Mouse (Mus musculus): ENCODE data around the gene Kif18b. TPM values are rescaled to one million over a fixed set of nuclear protein-coding genes. Genes with fewer than 3 reads are reported as not detected.

Kif18b gene
- polyA plus RNA-seq, 1 experiment from 2014 or later, result 8.9 TPM

DNA sequence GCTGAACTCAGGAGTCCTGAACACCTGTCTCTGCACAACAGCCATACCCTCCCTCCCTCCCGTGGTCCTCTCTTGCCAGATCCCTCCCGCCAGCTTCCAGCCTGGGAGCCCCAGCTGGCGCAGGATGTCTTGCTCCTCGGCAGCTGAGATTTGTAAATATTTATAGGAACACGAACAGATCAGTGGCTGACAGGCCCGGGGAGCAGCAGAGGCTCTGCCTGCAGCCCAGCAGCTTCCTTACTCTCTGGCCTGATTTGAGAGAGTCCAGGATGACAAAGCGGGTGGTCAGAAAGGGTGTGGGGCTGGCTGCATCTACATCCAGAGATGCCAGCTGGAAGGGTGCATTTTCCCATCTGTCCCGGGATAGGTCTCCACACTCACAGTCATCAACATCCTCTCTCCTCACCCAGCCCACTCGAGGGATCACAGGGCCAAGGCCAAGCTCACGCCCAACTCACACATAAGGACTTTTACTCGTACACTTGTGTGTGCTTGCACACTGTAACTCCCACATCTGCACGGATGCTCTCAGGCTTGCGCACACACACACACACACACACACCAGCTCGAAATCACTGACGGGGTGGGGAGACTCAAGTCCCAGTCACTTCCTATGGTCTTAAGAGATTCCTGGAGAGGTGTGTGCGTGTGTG is 32.2 kb upstream of the Kif18b start:
- Histone ChIP-seq H3K27ac (peak overlapping the region; percentile 82), H3K27me3 (replicated peaks) (0 out of 2 replicates have a peak, but pooled peaks cover 6% of the 10 kb centered on the region), H3K4me3 (replicated peaks) (no peak overlapping the region), H3K9ac (no peak overlapping the region; the same call in 1 of the 2 replicates), H3K36me3 (no peaks in the 10 kb centered on the region), H3K4me2 (replicated peaks) (peak overlapping the region; percentile 17; the same call in 1 of the 2 replicates), H3K9me3 (no peaks in the 10 kb centered on the region), H3K4me1 (replicated peaks) (peaks cover 37% of the 10 kb centered on the region)
- 29% methylated on average over 16 of the region's 16 CpGs for WGBS
- ATAC-seq, result peak; percentile 85

DNA sequence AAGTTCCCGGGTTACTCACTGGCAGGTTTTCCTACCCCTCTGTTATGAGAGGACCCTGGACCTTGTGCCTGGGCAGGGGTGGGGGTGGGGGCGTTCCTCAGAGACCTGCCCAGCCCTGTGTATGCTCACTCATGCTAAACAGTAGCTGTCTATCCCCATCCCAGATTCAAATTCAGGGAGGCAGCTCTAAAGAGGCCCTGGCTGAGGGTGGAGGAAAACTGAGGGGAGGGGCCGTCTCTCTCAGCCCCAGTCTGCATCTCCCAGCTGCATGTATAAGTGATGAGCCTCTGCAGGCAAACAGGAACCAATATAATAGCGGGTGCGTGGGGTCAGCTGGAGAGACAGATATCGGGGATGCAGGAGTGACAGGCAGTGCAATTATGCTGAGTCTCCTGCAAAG is 28.0 kb upstream of the Kif18b start:
- Histone ChIP-seq H3K4me3 (replicated peaks) (no peak overlapping the region), H3K27me3 (replicated peaks) (peaks cover 36% of the 10 kb centered on the region), H3K9me3 (no peaks in the 10 kb centered on the region), H3K36me3 (no peaks in the 10 kb centered on the region), H3K4me1 (replicated peaks) (peaks cover 36% of the 10 kb centered on the region), H3K9ac (no peak overlapping the region), H3K4me2 (replicated peaks) (no peak overlapping the region), H3K27ac (no peak overlapping the region)
- 26% methylated on average over 6 of the region's 6 CpGs for WGBS
- no peak for ATAC-seq

DNA sequence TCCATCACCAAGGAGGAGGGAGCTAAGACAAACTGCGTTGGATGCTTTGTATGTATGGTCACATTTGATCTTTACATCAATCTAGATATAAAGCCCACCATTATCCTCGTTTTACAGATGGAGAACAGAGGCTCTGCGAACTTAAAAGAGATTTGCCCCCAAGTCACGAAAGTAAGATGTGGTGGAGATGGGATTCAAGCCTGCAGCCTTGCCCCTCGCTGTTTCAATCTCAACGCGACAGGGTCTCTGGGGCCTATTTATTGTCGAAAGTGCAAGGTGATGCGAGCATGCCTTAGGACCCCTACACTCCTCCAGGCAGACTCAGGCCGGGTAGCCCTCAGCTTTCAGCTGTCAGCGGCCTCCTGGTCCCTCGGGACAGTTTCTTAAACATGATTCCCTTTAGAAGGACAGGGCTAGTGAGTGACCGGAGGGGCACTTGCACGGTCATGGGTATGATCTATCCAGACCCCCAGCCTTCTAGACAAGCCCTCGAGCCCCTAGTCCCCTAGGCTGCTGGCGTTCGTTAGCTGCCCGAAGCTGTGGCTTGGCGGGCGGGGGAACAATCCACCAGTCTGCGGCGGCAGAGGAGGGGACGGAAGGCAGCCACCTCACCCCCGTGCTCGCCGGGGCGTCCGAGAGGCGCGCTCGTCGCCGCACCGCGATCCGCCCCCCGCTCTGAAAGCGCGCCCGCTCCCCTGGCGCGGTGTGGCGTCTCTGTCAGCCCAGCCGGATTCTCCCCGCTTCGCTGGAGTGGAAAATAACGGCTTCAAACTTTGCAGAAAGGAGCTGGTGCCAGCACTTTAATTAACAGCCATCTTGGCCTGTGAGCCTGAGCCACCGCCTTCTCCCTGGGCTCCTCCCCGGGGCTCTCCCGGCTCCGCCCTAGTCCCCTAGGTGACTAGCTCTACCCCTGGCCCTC is 23.4 kb upstream of the Kif18b start:
- H3K27me3 ChIP-seq (replicated peaks), result peaks cover 82% of the 10 kb centered on the region
- no peaks in the 10 kb centered on the region for H3K9me3 ChIP-seq
- H3K4me2 ChIP-seq (replicated peaks), result peak overlapping the region; percentile 90
- H3K27ac ChIP-seq, result no peak overlapping the region
- H3K36me3 ChIP-seq, result no peaks in the 10 kb centered on the region
- WGBS, result 5% methylated on average over 51 of the region's 51 CpGs
- no peak for ATAC-seq
- H3K4me1 ChIP-seq (replicated peaks), result peaks cover 35% of the 10 kb centered on the region
- H3K9ac ChIP-seq, result peak overlapping the region; percentile 52
- H3K4me3 ChIP-seq (replicated peaks), result peak overlapping the region; percentile 50

DNA sequence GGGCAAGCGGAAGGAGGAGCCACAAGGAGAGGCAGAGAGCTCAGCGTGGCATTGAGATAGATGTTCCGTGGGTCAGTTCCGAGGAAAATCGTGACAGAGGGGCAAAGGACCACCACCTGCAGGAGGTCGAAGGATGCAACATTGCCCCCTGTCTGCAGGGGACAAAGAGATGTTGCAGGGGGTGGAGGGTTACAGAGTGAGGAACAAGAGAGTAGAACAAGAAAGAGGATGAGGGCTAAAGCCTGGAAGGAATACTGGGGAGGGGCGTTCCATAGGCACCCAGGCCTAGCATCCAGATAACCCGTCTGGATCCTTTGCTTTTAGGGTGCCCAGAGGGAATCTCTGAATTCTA is 22.0 kb upstream of the Kif18b start:
- no peak; the same call in 1 of the 2 replicates for ATAC-seq
- peaks cover 84% of the 10 kb centered on the region for H3K27me3 ChIP-seq (replicated peaks)
- H3K9me3 ChIP-seq, result no peaks in the 10 kb centered on the region
- peaks cover 29% of the 10 kb centered on the region for H3K4me1 ChIP-seq (replicated peaks)
- H3K9ac ChIP-seq, result no peak overlapping the region
- 13% methylated on average over 8 of the region's 8 CpGs for WGBS
- H3K36me3 ChIP-seq, result no peaks in the 10 kb centered on the region
- H3K4me2 ChIP-seq (replicated peaks), result peak overlapping the region; percentile 91
- no peak overlapping the region for H3K27ac ChIP-seq
- peak overlapping the region; percentile 47 for H3K4me3 ChIP-seq (replicated peaks)

DNA sequence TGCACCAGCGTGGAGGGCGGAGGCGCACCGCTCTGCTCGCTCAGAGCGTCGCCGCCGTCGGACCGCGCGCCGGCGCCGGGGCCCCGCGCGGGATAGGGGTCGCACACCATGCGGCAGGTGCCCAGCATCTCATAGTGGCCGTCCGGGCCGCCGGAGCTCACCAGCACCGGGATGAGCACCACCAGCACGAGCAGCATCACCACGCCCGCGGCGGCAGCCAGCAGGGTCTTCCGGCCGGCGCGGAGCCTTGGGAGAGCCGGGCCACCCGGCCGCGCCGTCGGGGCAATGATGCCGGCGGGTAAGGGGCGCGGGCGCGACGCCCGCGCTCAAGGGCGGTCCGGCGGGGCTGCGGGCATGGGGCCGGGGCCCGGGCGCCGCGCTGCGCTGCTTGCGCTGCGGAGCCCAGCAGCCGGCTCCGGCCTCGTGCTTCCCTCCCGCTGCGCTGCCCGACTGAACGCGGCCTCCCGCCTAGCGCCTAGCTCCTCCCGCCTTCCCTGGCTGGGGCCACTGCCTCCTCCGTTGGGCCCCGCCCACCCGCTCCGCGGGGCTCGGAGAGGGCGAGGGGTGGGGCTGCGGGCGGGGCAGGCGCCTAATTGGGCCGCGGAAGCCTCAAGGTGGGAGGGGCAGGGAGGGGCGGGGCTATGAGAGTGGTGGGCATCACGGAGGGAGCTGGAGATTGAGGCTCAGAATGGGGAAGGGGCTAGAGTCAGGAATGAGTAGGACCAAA is 21.5 kb upstream of the Kif18b start, which contains the start of gene C1ql1:
C1ql1 (minus strand) TSS at position 424 of the 727 bp plus-strand sequence.
- ATAC-seq, result peak; percentile 95
- under 1% methylated on average over 81 of the region's 87 CpGs for WGBS
- Histone ChIP-seq H3K4me1 (replicated peaks) (peaks cover 29% of the 10 kb centered on the region), H3K4me3 (replicated peaks) (peak within 1 kb of the TSS; percentile 47), H3K27me3 (replicated peaks) (peaks cover 82% of the 10 kb centered on the region), H3K9me3 (no peaks in the 10 kb centered on the region), H3K4me2 (replicated peaks) (peak within 1 kb of the TSS; percentile 91), H3K27ac (no peak within 1 kb of the TSS), H3K36me3 (no peaks in the 10 kb centered on the region), H3K9ac (peak within 1 kb of the TSS; percentile 53)

DNA sequence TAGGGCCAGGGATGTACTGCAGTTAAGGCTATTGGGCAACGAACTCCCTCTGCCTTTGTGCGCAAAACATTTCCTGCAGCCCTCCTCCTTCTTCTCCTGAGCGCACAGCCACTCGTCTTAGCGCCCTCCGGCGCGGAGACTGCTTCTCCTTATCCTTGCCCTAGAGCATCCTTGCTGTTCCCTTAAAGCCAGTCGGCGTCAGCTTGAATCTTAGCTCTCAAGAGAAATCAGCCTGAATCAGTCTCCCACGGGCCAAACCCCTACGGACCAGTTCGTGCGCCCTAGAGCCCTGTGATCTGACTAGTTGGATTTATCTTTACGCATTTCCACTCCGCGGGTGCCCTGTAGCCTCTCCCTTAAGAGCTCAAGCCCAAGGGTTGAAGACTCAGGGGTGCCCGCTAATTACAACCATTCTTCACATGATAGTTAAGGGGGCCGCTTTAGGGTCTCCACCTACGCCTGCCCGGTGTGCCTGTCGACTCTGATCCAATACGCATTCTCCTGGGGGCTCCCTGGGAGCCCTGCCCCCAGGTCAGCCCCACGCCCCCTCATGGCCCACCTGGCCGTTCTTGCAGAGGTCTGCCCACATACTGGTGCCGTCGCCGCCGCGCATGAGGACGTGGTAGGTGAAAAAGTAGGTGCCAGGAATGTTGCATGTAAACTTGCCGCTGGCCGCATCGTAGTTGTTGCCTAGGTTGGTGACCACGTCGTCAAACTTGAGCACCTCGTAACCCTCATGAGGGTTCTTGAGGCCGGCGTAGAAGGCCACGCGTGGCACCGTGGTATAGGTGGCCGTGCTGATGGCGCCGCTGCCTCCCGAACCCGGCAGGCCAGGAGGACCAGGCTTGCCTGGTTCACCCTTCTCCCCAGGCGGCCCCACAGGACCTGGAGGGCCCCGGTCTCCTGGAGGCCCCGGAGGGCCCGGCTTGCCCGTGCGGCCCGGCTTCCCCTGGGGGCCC is 20.7 kb upstream of the Kif18b start:
- Histone ChIP-seq H3K27ac (no peak overlapping the region), H3K9me3 (no peaks in the 10 kb centered on the region), H3K9ac (peak overlapping the region; percentile 53), H3K4me1 (replicated peaks) (peaks cover 29% of the 10 kb centered on the region), H3K36me3 (no peaks in the 10 kb centered on the region), H3K4me3 (replicated peaks) (peak overlapping the region; percentile 47), H3K27me3 (replicated peaks) (peaks cover 82% of the 10 kb centered on the region), H3K4me2 (replicated peaks) (peak overlapping the region; percentile 91)
- peak; percentile 29; the same call in 1 of the 2 replicates for ATAC-seq
- 3% methylated on average over 54 of the region's 54 CpGs for WGBS

DNA sequence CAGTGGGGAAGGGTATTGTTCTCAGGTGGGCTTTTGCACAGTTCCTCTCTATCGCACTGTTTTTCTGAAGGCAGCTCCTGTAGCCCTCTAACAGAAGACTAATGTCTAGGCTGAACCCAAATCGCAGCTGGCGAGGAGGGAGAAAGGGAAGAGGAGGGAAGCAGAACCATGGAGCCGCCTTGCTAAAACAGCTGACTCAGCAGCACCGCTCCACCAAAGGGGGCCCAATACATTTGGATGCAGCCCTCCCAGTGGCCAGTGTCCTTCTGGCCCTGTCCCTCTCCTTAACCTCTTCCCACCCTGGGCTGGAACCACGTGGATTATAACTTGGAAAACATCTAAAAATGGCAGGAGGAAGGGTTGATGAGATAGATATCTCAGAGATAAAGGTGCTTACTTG is 16.3 kb upstream of the Kif18b start:
- Histone ChIP-seq H3K4me2 (replicated peaks) (no peak overlapping the region), H3K27me3 (replicated peaks) (peaks cover 43% of the 10 kb centered on the region), H3K4me3 (replicated peaks) (no peak overlapping the region), H3K36me3 (no peaks in the 10 kb centered on the region), H3K27ac (no peak overlapping the region), H3K9ac (no peak overlapping the region), H3K4me1 (replicated peaks) (peaks cover 32% of the 10 kb centered on the region), H3K9me3 (no peaks in the 10 kb centered on the region)
- ATAC-seq, result no peak
- 66% methylated on average over 6 of the region's 6 CpGs for WGBS

DNA sequence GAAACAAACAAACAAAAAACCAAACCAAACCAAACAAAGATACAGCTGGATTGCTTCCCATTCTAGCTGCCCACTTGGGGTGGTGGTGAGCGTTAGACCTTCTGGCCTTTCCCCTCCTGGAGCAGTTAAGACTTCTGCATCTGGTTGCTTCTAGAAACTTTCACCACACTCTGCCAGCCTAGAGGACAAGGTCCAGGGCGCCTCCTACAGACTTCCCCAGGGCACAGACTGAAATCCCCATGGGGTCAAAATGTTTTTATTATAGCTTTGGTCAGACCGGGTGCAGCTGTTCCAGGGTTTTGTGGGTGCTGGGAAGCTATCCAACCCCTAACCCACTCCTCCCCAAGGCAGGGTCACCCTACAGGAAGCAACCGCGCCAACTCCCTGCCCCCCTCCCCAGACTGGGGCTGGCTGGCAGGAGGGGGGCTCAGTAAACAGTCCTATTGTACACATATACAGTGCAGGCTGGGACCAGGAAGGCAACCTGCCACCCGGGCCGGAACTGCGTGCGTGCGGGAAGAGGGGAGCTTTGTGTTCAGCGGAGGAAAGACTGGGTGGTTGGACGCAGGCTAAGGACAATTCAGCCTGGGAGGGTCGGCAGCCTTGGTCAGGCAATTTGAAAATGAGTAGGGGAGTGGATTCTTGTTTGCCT is 14.2 kb upstream of the Kif18b start:
- no peak overlapping the region for H3K4me3 ChIP-seq (replicated peaks)
- no peaks in the 10 kb centered on the region for H3K36me3 ChIP-seq
- H3K27me3 ChIP-seq (replicated peaks), result peaks cover 22% of the 10 kb centered on the region
- ATAC-seq, result peak; percentile 47; the same call in 1 of the 2 replicates
- no peaks in the 10 kb centered on the region for H3K9me3 ChIP-seq
- 22% methylated on average over 13 of the region's 13 CpGs for WGBS
- peaks cover 16% of the 10 kb centered on the region; the same call in 1 of the 2 replicates for H3K4me1 ChIP-seq (replicated peaks)
- no peak overlapping the region for H3K27ac ChIP-seq
- H3K9ac ChIP-seq, result no peak overlapping the region
- H3K4me2 ChIP-seq (replicated peaks), result 0 out of 2 replicates have a peak overlapping the region, but pooled peaks have one; percentile 7

DNA sequence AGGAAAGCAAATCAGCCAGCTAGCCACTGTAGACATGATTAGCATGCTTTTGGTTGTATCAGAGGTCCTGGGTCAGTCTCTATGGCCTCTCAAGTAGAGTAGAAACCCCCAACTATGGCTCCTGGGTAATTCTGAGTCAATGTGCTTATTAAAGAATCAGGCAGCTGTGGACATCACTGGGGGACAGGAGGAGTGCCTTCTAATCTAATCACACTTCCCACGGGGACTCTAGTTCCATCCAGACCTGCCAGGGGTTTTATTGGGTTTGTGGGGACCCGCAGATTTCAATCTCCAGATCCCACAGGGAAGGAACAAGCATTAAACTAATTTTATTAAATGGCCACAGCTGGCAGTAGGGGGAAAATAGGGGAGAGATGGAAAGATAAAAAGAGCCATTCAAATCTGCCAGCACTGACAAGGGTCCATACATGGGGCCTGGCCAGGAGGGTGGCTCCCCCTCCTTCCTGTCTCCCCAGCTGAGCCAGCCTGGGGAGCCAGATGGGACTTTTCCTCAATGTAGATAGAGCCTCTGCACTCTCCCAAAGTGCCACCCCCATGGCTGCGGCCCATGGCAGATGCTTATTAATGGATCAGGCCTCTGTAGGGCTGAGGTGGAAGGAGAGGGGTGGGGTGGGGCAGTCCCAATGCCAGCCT is 12.7 kb upstream of the Kif18b start:
- Histone ChIP-seq H3K4me1 (replicated peaks) (peaks cover 16% of the 10 kb centered on the region; the same call in 1 of the 2 replicates), H3K4me3 (replicated peaks) (no peak overlapping the region), H3K9me3 (no peaks in the 10 kb centered on the region), H3K4me2 (replicated peaks) (no peak overlapping the region), H3K27ac (no peak overlapping the region), H3K27me3 (replicated peaks) (0 out of 2 replicates have a peak, but pooled peaks cover 8% of the 10 kb centered on the region), H3K36me3 (no peaks in the 10 kb centered on the region), H3K9ac (no peak overlapping the region)
- ATAC-seq, result no peak
- 69% methylated on average over 3 of the region's 3 CpGs for WGBS

DNA sequence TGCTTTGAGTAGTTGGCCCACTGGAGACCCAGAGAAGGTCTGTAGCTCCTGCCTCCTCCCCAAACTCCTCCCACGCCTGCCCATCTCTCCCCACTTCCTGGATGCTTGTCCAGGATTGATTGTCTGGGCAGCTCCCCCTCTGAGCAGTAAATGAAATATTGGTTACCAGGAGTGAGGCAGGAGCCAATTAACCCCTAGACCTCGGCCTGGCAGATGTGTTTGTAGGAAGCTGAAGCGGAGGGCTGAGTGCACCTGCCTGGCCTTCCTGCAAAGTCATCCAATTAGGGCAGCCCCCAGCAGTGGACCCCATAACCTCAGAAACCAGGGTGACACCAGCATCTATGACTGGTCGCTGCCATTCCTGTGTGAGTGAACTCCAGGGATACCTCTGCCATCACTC is 11.3 kb upstream of the Kif18b start:
- ATAC-seq, result no peak

More for the DNA sequence above, 11.3 kb upstream of the Kif18b start:
- WGBS, result 33% methylated on average over 4 of the region's 4 CpGs
- Histone ChIP-seq H3K27me3 (replicated peaks) (0 out of 2 replicates have a peak, but pooled peaks cover 2% of the 10 kb centered on the region), H3K27ac (no peak overlapping the region), H3K4me3 (replicated peaks) (no peak overlapping the region), H3K4me1 (replicated peaks) (peaks cover 16% of the 10 kb centered on the region; the same call in 1 of the 2 replicates), H3K9me3 (no peaks in the 10 kb centered on the region), H3K9ac (no peak overlapping the region), H3K36me3 (no peaks in the 10 kb centered on the region), H3K4me2 (replicated peaks) (no peak overlapping the region)
